Mouse (Mus musculus): Measurements from ENCODE around the gene Zbtb17.

- TF ChIP-seq CTCF (IDR thresholded peaks at IDR 0.05; ENCODE audit: low read depth) (no peak), EP300 (optimal IDR thresholded peaks at IDR 0.05) (no peak)
Observed at GRCm38 (mm10) chr4:141463472-141463871, 19.0 kb downstream of the Zbtb17 start.

Data from stomach, postnatal 0 days (tissue).